Mouse (Mus musculus): ENCODE measurements around the gene Ncoa1. TPM values are rescaled to one million over a fixed set of nuclear protein-coding genes. Genes with fewer than 3 reads are reported as not detected.

The Ncoa1 gene
- 2.2 and 2.6 TPM in 2 replicates for polyA plus RNA-seq (2014; fragmentation: Nextera tagmentation; extraction: Ambion mirVana)

DNA sequence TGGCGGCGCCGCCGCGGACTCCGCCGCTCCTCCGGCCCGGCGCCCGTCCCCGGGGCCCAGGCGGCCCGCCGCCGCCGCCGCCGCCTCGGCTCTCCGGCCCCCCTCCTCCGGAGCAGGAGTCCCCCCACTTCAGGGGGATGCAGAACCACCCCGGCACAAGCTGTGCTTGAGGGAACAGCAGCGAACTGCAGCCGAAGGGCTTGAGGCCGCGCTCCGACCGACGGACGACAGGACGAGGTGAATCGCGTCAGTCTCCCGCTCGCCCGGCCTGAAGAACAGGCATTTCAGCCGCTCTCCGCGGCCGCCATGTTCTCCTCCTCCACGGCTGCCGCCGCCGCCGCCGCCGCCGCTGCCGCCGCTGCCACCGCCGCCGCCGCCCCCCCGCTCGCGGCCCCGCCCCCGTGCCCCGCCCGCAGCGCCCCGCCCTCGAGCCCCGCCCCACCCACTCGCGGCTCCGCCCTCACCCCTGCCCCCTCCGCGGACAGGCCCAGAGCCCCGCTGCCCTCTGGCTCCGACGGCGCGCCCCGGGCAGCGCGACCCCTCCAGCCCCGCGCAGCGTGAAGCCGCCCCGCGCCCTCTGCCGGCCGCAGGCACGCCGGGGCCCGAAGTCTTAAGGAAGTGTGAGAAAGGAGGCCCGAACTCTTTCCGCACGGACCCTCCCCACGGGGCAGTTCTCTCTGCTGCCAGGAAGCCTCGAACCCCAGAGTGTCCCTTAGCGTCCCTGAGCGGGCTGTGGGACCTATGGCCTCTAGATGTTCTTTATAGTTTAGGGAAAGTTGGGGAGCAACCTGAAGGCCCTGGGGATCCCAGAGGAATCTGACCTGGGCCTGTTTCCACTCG, at the start of gene Ncoa1:
TSS of gene Ncoa1 (minus strand) at position 351 of the 840 bp plus-strand sequence.
- H3K36me3 ChIP-seq (ENCODE audit: control insufficient read depth, insufficient read depth, low read length), result no peaks in the 10 kb centered on the region
- H3K27ac ChIP-seq (ENCODE audit: low read depth, low read length), result peak within 1 kb of the TSS; percentile 68; the same call in 1 of the 2 replicates
- ATAC-seq (replicated peaks; ENCODE audit: low FRiP score) (peak; percentile 68), DNase-seq (ENCODE audit: low spot score) (peak; percentile 71)
- H3K4me2 ChIP-seq, result peak within 1 kb of the TSS; percentile 97
- H3K27me3 ChIP-seq (replicated peaks; ENCODE audit: control insufficient read depth, insufficient read depth, low read length), result peaks cover 33% of the 10 kb centered on the region
- no peaks in the 10 kb centered on the region for H3K9me3 ChIP-seq (ENCODE audit: control insufficient read depth, low read length)
- 2% methylated on average over 89 of the region's 98 CpGs for WGBS
- H3K4me1 ChIP-seq (replicated peaks; ENCODE audit: control insufficient read depth, insufficient read depth, low read length), result peaks cover 7% of the 10 kb centered on the region
- peak within 1 kb of the TSS; percentile 87 for H3K9ac ChIP-seq (ENCODE audit: low read depth, low read length)
- H3K4me3 ChIP-seq (ENCODE audit: low read depth, low read length), result peak within 1 kb of the TSS; percentile 95

GRCm38 (mm10) chr12:4524546-4524945, 47.6 kb upstream of the Ncoa1 start:
- 20% methylated on average over 7 of the region's 7 CpGs for WGBS
- no peak overlapping the region for H3K4me3 ChIP-seq (ENCODE audit: low read depth, low read length)
- ATAC-seq (replicated peaks; ENCODE audit: low FRiP score) (no peak), DNase-seq (ENCODE audit: low spot score) (no peak)
- no peaks in the 10 kb centered on the region for H3K36me3 ChIP-seq (ENCODE audit: control insufficient read depth, insufficient read depth, low read length)
- no peak overlapping the region for H3K27ac ChIP-seq (ENCODE audit: low read depth, low read length)
- no peaks in the 10 kb centered on the region for H3K9me3 ChIP-seq (ENCODE audit: control insufficient read depth, low read length)
- peak overlapping the region; percentile 34; the same call in 1 of the 2 replicates for H3K4me2 ChIP-seq
- H3K27me3 ChIP-seq (replicated peaks; ENCODE audit: control insufficient read depth, insufficient read depth, low read length), result no peaks in the 10 kb centered on the region
- H3K9ac ChIP-seq (ENCODE audit: low read depth, low read length), result no peak overlapping the region
- H3K4me1 ChIP-seq (replicated peaks; ENCODE audit: control insufficient read depth, insufficient read depth, low read length), result peaks cover 15% of the 10 kb centered on the region

- H3K9ac ChIP-seq (ENCODE audit: low read depth, low read length), result no peak overlapping the region
Measured at GRCm38 (mm10) chr12:4523688-4524298, 46.8 kb upstream of the Ncoa1 start.

GRCm38 (mm10) chr12:4523208-4523607, 46.2 kb upstream of the Ncoa1 start:
- WGBS, result 27% methylated on average over 10 of the region's 10 CpGs
- Histone ChIP-seq H3K4me1 (replicated peaks; ENCODE audit: control insufficient read depth, insufficient read depth, low read length) (peaks cover 15% of the 10 kb centered on the region), H3K9ac (ENCODE audit: low read depth, low read length) (no peak overlapping the region), H3K27me3 (replicated peaks; ENCODE audit: control insufficient read depth, insufficient read depth, low read length) (no peaks in the 10 kb centered on the region), H3K27ac (ENCODE audit: low read depth, low read length) (no peak overlapping the region), H3K36me3 (ENCODE audit: control insufficient read depth, insufficient read depth, low read length) (no peaks in the 10 kb centered on the region), H3K4me3 (ENCODE audit: low read depth, low read length) (no peak overlapping the region), H3K9me3 (ENCODE audit: control insufficient read depth, low read length) (no peaks in the 10 kb centered on the region), H3K4me2 (peak overlapping the region; percentile 29; the same call in 1 of the 2 replicates)
- DNase-seq (ENCODE audit: low spot score), result no peak
- no peak for ATAC-seq (replicated peaks; ENCODE audit: low FRiP score)

More at GRCm38 (mm10) chr12:4523688-4524298, 46.8 kb upstream of the Ncoa1 start:
- no peak overlapping the region for H3K27ac ChIP-seq (ENCODE audit: low read depth, low read length)
- H3K4me3 ChIP-seq (ENCODE audit: low read depth, low read length), result no peak overlapping the region
- DNase-seq (ENCODE audit: low spot score) (no peak), ATAC-seq (replicated peaks; ENCODE audit: low FRiP score) (no peak)
- no peaks in the 10 kb centered on the region for H3K9me3 ChIP-seq (ENCODE audit: control insufficient read depth, low read length)
- peaks cover 15% of the 10 kb centered on the region for H3K4me1 ChIP-seq (replicated peaks; ENCODE audit: control insufficient read depth, insufficient read depth, low read length)
- H3K27me3 ChIP-seq (replicated peaks; ENCODE audit: control insufficient read depth, insufficient read depth, low read length), result no peaks in the 10 kb centered on the region
- H3K4me2 ChIP-seq, result no peak overlapping the region
- no peaks in the 10 kb centered on the region for H3K36me3 ChIP-seq (ENCODE audit: control insufficient read depth, insufficient read depth, low read length)
- WGBS, result 45% methylated on average over 9 of the region's 9 CpGs

- WGBS, result 77% methylated on average over 10 of the region's 11 CpGs
- no peak overlapping the region for H3K4me2 ChIP-seq
- H3K4me1 ChIP-seq (replicated peaks; ENCODE audit: control insufficient read depth, insufficient read depth, low read length), result 0 out of 2 replicates have a peak, but pooled peaks cover under 1% of the 10 kb centered on the region
Measured at GRCm38 (mm10) chr12:4518957-4519356, 42.0 kb upstream of the Ncoa1 start.

DNA sequence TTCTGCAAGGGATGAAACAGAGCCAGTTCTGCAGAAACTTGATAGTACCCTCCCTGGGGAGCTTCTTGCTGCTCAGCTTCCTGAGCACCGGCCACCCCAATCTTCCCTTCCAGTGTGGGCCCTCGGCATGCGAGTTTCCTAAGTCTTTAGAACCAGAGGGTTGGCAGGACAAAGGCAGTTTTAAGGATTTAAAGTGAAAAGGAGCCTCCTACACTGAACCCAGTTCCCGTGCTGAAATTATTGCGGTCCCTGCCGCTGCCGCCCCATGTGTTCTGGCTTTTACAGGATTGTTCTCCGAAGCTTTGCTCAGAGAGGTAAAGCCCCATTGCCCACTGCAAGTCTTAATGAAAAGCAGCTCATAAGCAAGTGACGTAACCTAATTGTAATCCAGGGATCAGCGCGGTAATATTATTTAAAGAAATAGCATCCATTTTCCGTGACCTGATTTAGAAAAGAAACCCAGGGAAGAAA, 32.6 kb upstream of the Ncoa1 start:
- WGBS, result 71% methylated on average over 12 of the region's 12 CpGs
- no peak for DNase-seq (ENCODE audit: low spot score)
- no peak overlapping the region for H3K4me2 ChIP-seq
- ATAC-seq (replicated peaks; ENCODE audit: low FRiP score), result no peak
- no peaks in the 10 kb centered on the region for H3K36me3 ChIP-seq (ENCODE audit: control insufficient read depth, insufficient read depth, low read length)
- no peak overlapping the region for H3K4me3 ChIP-seq (ENCODE audit: low read depth, low read length)
- no peaks in the 10 kb centered on the region for H3K27me3 ChIP-seq (replicated peaks; ENCODE audit: control insufficient read depth, insufficient read depth, low read length)
- no peak overlapping the region for H3K9ac ChIP-seq (ENCODE audit: low read depth, low read length)
- H3K9me3 ChIP-seq (ENCODE audit: control insufficient read depth, low read length), result no peaks in the 10 kb centered on the region
- H3K4me1 ChIP-seq (replicated peaks; ENCODE audit: control insufficient read depth, insufficient read depth, low read length), result no peaks in the 10 kb centered on the region
- no peak overlapping the region for H3K27ac ChIP-seq (ENCODE audit: low read depth, low read length)

More at GRCm38 (mm10) chr12:4518957-4519356, 42.0 kb upstream of the Ncoa1 start:
- ATAC-seq (replicated peaks; ENCODE audit: low FRiP score) (no peak), DNase-seq (ENCODE audit: low spot score) (no peak)
- Histone ChIP-seq H3K9me3 (ENCODE audit: control insufficient read depth, low read length) (no peaks in the 10 kb centered on the region), H3K36me3 (ENCODE audit: control insufficient read depth, insufficient read depth, low read length) (no peaks in the 10 kb centered on the region), H3K9ac (ENCODE audit: low read depth, low read length) (no peak overlapping the region), H3K27me3 (replicated peaks; ENCODE audit: control insufficient read depth, insufficient read depth, low read length) (no peaks in the 10 kb centered on the region), H3K4me3 (ENCODE audit: low read depth, low read length) (no peak overlapping the region), H3K27ac (ENCODE audit: low read depth, low read length) (no peak overlapping the region)

DNA sequence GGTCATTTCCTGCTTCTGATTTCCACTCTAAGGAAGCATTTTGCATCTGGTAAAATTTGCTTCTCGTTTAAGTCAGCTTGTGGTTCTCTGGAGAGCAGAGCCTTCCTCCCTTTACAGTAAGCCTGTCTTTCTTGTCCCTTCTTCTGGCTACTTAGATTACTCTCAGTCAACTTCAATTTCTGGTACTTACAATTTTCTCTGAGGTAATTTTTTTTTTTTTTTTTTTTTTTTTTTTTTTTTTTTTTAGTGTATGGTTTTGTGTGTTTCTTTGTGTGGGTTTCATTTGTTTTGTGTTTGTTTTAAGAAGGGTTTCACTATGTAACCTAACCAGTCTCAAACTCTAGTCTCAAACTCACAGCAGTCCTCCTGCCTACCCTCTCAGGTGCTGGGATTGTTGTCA, 31.2 kb upstream of the Ncoa1 start:
- 75% methylated on average over 1 of the region's 1 CpGs for WGBS
- Histone ChIP-seq H3K27ac (ENCODE audit: low read depth, low read length) (no peak overlapping the region), H3K36me3 (ENCODE audit: control insufficient read depth, insufficient read depth, low read length) (no peaks in the 10 kb centered on the region), H3K9me3 (ENCODE audit: control insufficient read depth, low read length) (no peaks in the 10 kb centered on the region), H3K4me1 (replicated peaks; ENCODE audit: control insufficient read depth, insufficient read depth, low read length) (no peaks in the 10 kb centered on the region), H3K4me3 (ENCODE audit: low read depth, low read length) (no peak overlapping the region), H3K4me2 (no peak overlapping the region), H3K27me3 (replicated peaks; ENCODE audit: control insufficient read depth, insufficient read depth, low read length) (no peaks in the 10 kb centered on the region), H3K9ac (ENCODE audit: low read depth, low read length) (no peak overlapping the region)
- no peak for ATAC-seq (replicated peaks; ENCODE audit: low FRiP score)
- no peak for DNase-seq (ENCODE audit: low spot score)

DNA sequence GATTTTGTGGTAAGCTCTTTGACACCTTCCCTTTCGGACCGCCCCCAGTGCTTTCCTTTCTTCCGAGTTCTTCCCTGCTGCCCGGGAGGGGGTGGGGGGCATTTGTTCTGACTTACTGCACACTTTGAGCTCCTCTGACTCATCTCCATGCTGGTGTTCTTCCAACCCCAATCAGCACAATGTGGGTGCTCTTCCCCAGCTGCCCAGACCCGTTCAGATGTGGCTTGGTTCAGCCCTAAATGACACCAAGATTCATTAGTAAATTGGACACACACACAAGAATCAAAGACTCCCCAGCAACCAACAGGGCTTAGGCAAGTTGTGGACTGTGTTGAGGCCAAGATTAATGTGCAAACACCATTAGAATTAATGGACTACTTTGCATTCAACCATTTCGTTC, 30.5 kb upstream of the Ncoa1 start:
- DNase-seq (ENCODE audit: low spot score) (no peak), ATAC-seq (replicated peaks; ENCODE audit: low FRiP score) (no peak)
- no peaks in the 10 kb centered on the region for H3K36me3 ChIP-seq (ENCODE audit: control insufficient read depth, insufficient read depth, low read length)
- 30% methylated on average over 6 of the region's 6 CpGs for WGBS
- no peaks in the 10 kb centered on the region for H3K9me3 ChIP-seq (ENCODE audit: control insufficient read depth, low read length)
- H3K9ac ChIP-seq (ENCODE audit: low read depth, low read length), result no peak overlapping the region
- peaks cover under 1% of the 10 kb centered on the region for H3K4me1 ChIP-seq (replicated peaks; ENCODE audit: control insufficient read depth, insufficient read depth, low read length)
- H3K4me2 ChIP-seq, result no peak overlapping the region
- H3K27me3 ChIP-seq (replicated peaks; ENCODE audit: control insufficient read depth, insufficient read depth, low read length), result no peaks in the 10 kb centered on the region
- no peak overlapping the region for H3K4me3 ChIP-seq (ENCODE audit: low read depth, low read length)
- H3K27ac ChIP-seq (ENCODE audit: low read depth, low read length), result no peak overlapping the region
